Mouse (Mus musculus) testis, adult 2 months (tissue): ENCODE measurements around the gene Preb. TPM values are rescaled to one million over a fixed set of nuclear protein-coding genes. Genes with fewer than 3 reads are reported as not detected.

Source experiments
- H3K27ac ChIP-seq: fragments of 200-500 bp; 2 replicates; pipeline ENCODE4 v1.5.1; 2012; ENCODE audit warnings: low read depth, low read length; ENCODE audit not compliant: control insufficient read depth, insufficient read depth
- H3K27me3 ChIP-seq: fragments of 200-500 bp; 2 replicates; pipeline ENCODE4 v1.6.1; 2012; ENCODE audit warnings: mild to moderate bottlenecking, low read length, moderate library complexity; ENCODE audit not compliant: control insufficient read depth, insufficient read depth
- H3K36me3 ChIP-seq: fragments of 200-500 bp; 2 replicates; pipeline ENCODE4 v1.6.1; 2012; ENCODE audit warnings: mild to moderate bottlenecking, low read length; ENCODE audit not compliant: control insufficient read depth, insufficient read depth
- H3K4me1 ChIP-seq: fragments of 200-500 bp; 2 replicates; pipeline ENCODE4 v1.6.1; 2012; ENCODE audit warnings: low read length; ENCODE audit not compliant: control insufficient read depth, insufficient read depth
- H3K4me3 ChIP-seq: fragments of 200-500 bp; 2 replicates; pipeline ENCODE4 v1.5.1; 2012; ENCODE audit warnings: low read depth, mild to moderate bottlenecking, low read length, moderate library complexity, mixed read lengths; ENCODE audit not compliant: control insufficient read depth
- CTCF ChIP-seq: fragments of 200-500 bp; IDR thresholded peaks from 2 replicates; pipeline ENCODE4 v1.5.1; 2012; ENCODE audit warnings: low read depth, mild to moderate bottlenecking, inconsistent platforms, low read length, moderate library complexity; ENCODE audit not compliant: control insufficient read depth, insufficient read depth, insufficient replicate concordance
- POLR2A ChIP-seq: fragments of 200-500 bp; IDR thresholded peaks from 2 replicates; pipeline ENCODE4 v1.6.1; 2012; ENCODE audit warnings: low read depth, mild to moderate bottlenecking, inconsistent platforms, low read length, moderate library complexity; ENCODE audit not compliant: control insufficient read depth
- polyA plus RNA-seq: library from polyadenylated mRNA; depleted of rRNA; stranded (reverse); fragments of >200 nt; gene quantifications from 2 replicates; pipeline ENCODE4 v1.2.3, GENCODE M21; 2012

Gene Preb
- polyA plus RNA-seq, 1 experiment, result 79.5 TPM

GRCm38 (mm10) chr5:30952551-30952950 is 7.6 kb downstream of the Preb start:
- H3K27me3 ChIP-seq, result no peaks in the 10 kb centered on the region
- H3K4me3 ChIP-seq, result no peak overlapping the region
- no peak overlapping the region for H3K27ac ChIP-seq
- H3K36me3 ChIP-seq, result peaks cover 10% of the 10 kb centered on the region
- TF ChIP-seq CTCF (no peak), POLR2A (no peak)
- H3K4me1 ChIP-seq, result peaks cover 8% of the 10 kb centered on the region

DNA sequence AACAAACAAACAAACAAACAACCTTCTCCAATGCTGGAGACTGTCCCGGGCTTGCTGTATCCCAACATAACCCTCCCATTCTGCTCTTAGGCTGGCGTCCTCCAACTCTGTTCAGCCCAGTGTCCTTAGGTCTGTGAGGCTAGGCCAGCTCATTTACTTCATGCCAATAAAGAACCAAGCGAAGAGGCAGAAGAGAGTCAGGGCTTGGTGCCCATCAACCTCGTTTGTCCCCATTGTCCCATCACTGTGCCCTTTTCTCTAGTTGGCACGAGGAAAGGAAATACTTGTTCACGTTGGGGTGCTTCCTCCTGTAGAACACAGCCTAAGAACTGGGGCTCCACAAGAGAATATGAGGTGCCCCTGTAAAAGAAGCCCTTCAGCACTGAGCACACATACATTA is 8.5 kb downstream of the Preb start:
- no peak overlapping the region for H3K27ac ChIP-seq
- peaks cover 8% of the 10 kb centered on the region for H3K4me1 ChIP-seq
- TF ChIP-seq POLR2A (no peak), CTCF (no peak)
- H3K4me3 ChIP-seq, result no peak overlapping the region
- no peaks in the 10 kb centered on the region for H3K27me3 ChIP-seq
- H3K36me3 ChIP-seq, result peaks cover 10% of the 10 kb centered on the region

- Histone ChIP-seq H3K4me1 (peaks cover 8% of the 10 kb centered on the region), H3K27me3 (no peaks in the 10 kb centered on the region), H3K4me3 (no peak overlapping the region), H3K36me3 (peaks cover 8% of the 10 kb centered on the region), H3K27ac (no peak overlapping the region)
- TF ChIP-seq CTCF (no peak), POLR2A (no peak)
These were observed 9.2 kb downstream of the Preb start for GRCm38 (mm10) chr5:30950922-30951321.

GRCm38 (mm10) chr5:30950451-30950850 is 9.7 kb downstream of the Preb start:
- H3K27ac ChIP-seq, result no peak overlapping the region; the same call in 1 of the 2 replicates
- H3K36me3 ChIP-seq, result peaks cover 8% of the 10 kb centered on the region
- no peak for TF ChIP-seq POLR2A
- no peak for TF ChIP-seq CTCF
- H3K27me3 ChIP-seq, result no peaks in the 10 kb centered on the region
- H3K4me1 ChIP-seq, result peaks cover 10% of the 10 kb centered on the region
- H3K4me3 ChIP-seq, result peak overlapping the region; percentile 84

GRCm38 (mm10) chr5:30949654-30950326 is 10.4 kb downstream of the Preb start:
- Histone ChIP-seq H3K4me1 (peaks cover 16% of the 10 kb centered on the region), H3K27ac (peak overlapping the region; percentile 40), H3K27me3 (no peaks in the 10 kb centered on the region), H3K36me3 (peaks cover 4% of the 10 kb centered on the region), H3K4me3 (peak overlapping the region; percentile 84)
- TF ChIP-seq CTCF (no peak), POLR2A (peak; percentile 45)

DNA sequence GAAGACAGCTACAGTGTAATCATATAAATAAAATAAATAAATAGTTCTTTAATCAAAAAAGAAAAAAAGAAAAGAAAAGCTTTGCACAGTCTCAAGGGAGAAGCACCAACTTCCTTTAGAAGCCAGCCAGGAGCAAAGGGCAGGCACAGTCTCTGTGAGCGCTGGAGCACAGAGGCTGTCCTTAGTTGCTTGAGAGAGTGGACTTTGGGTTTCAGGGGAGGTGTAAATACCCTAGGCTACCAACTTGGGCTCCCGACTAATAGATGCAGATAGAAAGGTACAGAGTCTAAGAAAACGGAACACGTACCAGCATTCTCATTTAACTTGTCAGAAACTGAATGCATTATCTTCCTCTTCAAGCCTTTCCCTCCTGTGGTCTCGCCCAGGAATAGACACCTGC is 11.5 kb downstream of the Preb start:
- Histone ChIP-seq H3K4me1 (peaks cover 17% of the 10 kb centered on the region), H3K4me3 (no peak overlapping the region), H3K27ac (no peak overlapping the region), H3K27me3 (no peaks in the 10 kb centered on the region), H3K36me3 (no peaks in the 10 kb centered on the region)
- TF ChIP-seq POLR2A (no peak), CTCF (no peak)

DNA sequence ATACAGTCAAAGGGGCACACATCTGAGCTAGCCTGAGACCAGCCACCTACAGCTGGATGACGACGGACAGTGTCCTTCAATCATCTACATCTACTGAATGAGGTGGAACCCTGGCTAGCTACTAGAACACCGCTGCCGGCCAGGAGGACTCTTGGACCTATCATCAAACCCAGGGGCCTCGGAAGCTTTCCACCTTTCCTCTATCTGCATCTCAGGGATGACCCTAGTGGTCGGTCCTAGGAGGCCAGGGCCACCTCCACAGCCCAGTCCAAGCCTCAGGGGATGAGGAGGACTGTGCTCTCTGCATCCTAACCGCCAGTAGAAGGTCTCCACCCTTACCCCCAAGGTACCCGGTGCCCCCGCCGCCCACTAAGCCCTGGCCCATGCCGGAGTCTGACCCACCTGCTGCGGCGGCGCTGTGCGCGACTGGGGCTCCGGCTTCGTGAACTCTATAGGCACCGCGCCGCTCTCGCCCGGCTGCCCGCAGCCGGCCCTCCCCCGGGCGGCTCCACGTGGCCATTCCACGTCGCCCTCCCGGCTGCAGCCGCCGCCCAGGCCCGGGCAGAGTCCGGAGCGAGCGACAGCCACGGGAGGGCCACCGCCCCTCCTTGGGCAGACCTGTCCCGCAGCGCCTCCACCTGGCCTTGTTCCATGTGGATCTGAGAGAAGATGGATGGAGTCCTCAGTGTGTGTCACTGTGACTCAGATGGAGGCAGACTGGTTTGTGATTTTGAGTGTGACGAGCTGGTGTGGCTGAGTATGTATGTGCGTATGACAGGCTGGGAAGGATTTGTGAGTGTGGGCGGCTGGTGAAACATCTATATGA is 15.0 kb downstream of the Preb start, which contains the start of gene Cgref1:
TSS of gene Cgref1 (minus strand) at position 636 of the 826 bp plus-strand sequence.
- Histone ChIP-seq H3K36me3 (no peaks in the 10 kb centered on the region), H3K4me1 (peaks cover 15% of the 10 kb centered on the region), H3K4me3 (peak within 1 kb of the TSS; percentile 43), H3K27me3 (no peaks in the 10 kb centered on the region), H3K27ac (no peak within 1 kb of the TSS)
- TF ChIP-seq POLR2A, result no peak
- no peak for TF ChIP-seq CTCF
